Mouse (Mus musculus) adrenal gland, adult 18-20 months (tissue): ENCODE data around the gene Cnnm2. TPM values are rescaled to one million over a fixed set of nuclear protein-coding genes. Genes with fewer than 3 reads are reported as not detected.
A peak's percentile ranks its signal among the peaks of the same experiment; 100 is the strongest.
"Not testable (repeated sequence)": the region's sequence is repeated elsewhere in the genome, so short reads cannot be mapped to it uniquely, and the experiment has no call there.

Source experiments
- DNase-seq, 2 experiments: peaks; one replicate each; pipeline ENCODE4 v3.0.0; 2021 to 2022; ENCODE audit warnings: low spot score in 2 of 2
- total RNA-seq, 2 experiments: library from RNA; stranded (reverse); gene quantifications; 1 replicate in 1 of 2; 2 replicates in 1 of 2; pipeline ENCODE4 v1.2.3; 2021

The Cnnm2 gene
- total RNA-seq, 2 experiments from 2014 or later, result 34.8 to 50.8 TPM

GRCm38 (mm10) chr19:46759096-46759495, 2.3 kb upstream of the Cnnm2 start:
- no peak for DNase-seq

- not testable (repeated sequence) for DNase-seq
Observed at GRCm38 (mm10) chr19:46759909-46760308, 1.5 kb upstream of the Cnnm2 start.

DNA sequence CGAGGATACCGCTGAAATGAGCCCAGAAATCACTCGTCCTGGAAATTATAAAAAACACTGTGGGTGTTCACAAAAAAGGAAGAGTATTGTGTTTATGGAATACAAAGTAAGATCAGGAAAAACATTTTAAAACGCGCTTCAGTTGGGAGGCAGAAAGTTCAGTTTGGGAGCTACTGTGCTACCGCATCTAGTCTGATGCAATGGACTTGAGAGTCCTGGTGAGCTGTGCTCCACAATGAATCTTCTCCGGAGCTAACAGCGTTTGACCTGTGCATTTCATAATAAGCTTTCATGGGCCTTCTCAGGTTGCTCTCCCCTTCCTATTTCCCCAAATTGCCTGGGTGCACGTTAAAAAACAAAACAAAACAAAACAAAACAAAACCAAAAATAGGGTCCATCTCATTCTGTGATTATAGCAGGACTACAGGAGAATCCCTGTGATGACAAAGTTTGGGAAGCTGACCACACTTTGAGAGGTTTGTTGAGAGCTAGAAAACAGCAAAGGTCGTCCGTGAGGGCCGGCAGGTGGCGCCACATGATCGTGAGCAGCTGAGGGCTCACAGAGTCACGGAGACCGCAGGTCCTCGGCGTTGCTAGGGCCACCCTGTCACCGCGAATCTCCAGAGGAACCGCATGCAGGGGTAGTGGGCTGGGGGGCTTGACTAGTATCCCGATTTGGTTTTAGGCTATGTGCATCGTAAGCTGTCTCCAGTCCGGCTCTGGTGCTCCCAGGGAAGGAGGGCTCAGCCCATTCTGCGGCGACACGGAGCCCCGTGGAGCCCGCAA, 828 bp upstream of the Cnnm2 start:
- peak; percentile 83 to 86 for DNase-seq

DNA sequence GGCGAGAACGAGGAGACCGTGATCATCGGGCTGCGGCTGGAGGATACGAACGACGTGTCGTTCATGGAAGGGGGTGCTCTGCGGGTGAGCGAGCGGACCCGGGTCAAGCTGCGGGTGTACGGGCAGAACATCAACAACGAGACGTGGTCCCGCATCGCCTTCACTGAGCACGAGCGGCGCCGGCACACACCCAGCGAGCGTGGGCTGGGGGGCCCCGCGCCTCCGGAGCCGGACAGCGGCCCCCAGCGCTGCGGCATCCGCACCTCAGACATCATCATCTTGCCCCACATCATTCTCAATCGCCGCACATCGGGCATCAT, 535 bp downstream of the Cnnm2 start:
- DNase-seq, result no peak

GRCm38 (mm10) chr19:46762291-46762991, 1.0 kb downstream of the Cnnm2 start:
- DNase-seq, result peak; percentile 31 to 48

DNA sequence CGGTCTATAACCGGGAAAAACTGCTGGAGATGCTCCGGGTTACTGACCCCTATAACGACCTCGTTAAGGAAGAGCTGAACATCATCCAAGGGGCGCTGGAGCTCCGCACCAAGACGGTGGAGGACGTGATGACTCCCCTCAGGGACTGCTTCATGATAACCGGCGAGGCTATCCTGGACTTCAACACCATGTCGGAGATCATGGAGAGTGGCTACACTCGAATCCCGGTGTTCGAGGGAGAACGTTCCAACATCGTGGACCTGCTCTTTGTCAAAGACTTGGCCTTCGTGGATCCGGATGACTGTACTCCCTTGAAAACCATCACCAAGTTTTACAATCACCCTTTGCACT, 1.6 kb downstream of the Cnnm2 start:
- DNase-seq, result no peak

GRCm38 (mm10) chr19:46763356-46763755, 2.0 kb downstream of the Cnnm2 start:
- no peak for DNase-seq

GRCm38 (mm10) chr19:46763932-46764762, 2.8 kb downstream of the Cnnm2 start:
- DNase-seq, result no peak

DNA sequence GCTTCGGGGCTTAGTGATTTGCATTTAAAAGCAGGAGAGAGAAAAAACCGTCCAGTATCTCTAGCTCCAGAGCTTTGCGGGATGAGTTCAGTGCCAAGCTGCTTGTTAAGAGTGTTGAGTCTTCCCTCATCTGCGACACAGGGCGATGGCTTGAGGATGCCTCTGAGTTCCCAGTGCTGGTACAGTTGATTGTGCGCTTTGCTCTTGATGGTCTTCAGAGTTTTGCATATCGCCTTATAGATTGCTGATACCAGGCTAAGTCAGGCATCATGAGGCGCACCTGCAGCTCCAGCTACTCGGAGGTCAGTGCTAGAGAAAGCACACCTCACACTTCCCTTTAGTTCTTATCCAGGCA, 3.3 kb downstream of the Cnnm2 start:
- no peak for DNase-seq

GRCm38 (mm10) chr19:46766125-46766524, 4.7 kb downstream of the Cnnm2 start:
- no peak for DNase-seq

GRCm38 (mm10) chr19:46769759-46770158, 8.4 kb downstream of the Cnnm2 start:
- DNase-seq, result no peak

GRCm38 (mm10) chr19:46771801-46772200, 10.4 kb downstream of the Cnnm2 start:
- no peak for DNase-seq

DNA sequence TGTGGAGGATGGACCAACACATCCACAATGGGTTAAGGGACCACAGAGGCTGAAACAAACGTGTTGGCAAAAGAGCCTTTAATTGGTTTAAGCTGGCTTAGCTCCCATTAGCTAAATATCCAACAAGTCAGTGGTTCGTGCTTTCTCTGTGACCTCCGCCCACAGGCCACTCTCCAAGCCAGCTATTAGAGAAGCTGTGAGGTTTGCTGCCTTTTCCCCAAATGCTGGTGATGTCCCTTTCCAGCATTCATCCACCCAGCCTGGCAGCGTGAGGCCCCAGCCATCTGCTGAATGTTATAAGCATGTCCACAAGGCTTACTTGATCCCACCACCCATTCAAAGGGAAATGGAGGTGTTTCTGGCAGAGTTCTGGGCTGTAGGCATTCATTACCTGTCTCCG, 15.0 kb downstream of the Cnnm2 start:
- no peak for DNase-seq

DNA sequence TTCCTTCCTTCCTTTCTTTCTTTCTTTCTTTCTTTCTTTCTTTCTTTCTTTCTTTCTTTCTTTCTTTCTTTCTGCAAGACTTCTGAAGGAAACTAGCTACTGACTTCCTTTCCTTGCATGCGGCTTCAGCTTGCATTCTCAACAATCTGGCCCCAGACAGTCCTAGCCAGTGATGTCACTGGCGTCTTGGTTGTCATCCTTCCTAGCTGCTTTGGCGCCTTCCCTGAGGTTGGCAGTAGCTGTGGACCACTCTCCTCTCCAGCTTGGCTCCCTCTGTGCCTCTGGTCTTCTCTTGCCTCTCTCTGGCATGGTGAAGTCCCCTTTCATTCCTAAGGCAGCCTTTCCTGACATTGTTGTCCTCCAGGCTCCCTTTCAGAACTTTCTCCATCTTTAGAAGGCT, 15.5 kb downstream of the Cnnm2 start:
- DNase-seq, result no peak

DNA sequence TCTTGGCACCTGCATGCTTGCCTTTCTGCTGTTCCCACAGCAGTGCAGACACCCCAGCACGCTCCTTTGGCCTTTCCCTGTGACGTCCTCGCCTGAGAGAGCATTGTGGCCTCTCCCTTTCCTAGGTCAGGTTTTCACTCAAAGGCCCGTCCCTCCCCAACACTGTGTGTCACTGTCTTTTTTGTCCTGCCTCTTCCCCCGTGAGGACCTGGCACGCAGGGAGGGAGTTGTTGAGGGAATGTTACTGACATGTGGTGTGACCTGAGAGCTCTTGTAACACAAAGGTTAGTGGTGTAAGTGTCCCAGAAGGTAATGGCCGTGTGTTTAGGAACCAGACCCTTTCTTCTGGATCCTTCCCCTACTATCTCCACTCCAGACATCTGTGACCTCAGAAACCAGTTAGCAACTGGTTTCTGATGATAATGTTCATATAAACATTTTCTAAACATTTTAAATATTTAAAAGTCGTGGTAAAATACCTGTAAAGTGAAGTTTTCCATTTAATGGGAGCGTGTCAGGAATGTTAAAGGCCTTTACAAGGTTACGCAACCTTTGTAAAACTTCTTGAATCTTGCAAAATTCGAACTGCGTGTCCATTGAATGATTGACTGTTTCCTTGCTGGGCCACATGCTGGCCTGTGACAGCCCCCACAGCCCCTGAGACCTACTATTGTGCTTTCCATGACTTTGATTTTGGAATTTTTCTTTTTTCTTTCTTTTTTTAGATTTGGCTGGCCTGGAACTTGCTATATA, 16.7 kb downstream of the Cnnm2 start:
- no peak for DNase-seq

- not testable (repeated sequence) for DNase-seq
Observed at GRCm38 (mm10) chr19:46779130-46779529, 17.7 kb downstream of the Cnnm2 start.

- no peak for DNase-seq
Observed at GRCm38 (mm10) chr19:46784038-46784437, 22.6 kb downstream of the Cnnm2 start.

DNA sequence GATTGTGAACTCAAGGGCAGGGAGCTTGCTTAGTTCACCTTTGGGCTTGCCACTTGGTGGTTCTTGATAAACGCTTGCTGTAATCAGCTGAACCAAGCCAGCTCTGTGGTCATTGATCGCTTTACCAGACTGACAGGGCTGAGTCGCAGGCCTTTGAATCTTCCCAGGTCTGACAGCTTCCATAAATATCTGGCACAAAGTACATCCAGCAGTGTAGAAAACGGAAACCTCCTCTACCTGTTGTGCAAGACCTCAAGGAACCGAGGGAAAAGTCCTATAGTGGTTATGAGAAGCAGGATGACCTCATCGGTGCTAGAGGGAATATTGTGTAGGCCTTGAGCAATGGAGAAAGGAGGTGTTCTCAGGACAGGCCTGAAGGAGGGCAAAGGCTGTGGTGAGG, 23.1 kb downstream of the Cnnm2 start:
- DNase-seq, result no peak

DNA sequence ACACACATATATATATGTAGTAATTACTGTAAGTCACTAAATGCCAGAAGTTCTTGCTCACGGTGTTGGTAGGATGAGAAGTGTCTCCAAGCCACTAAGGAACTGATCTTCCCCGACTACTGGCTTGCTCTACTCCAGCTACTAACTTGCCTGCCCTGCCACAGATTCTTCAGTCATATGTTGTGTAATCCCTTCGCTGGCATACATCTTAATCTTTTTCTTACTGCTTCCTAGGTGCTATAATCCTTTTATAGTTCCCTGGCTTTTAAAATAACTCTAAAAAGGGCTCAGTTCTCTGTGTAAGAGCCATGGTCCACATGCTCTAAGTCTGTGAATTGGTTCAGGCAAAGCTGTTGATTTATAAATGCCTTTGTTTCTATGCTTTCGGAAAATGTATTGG, 24.2 kb downstream of the Cnnm2 start:
- no peak for DNase-seq

DNA sequence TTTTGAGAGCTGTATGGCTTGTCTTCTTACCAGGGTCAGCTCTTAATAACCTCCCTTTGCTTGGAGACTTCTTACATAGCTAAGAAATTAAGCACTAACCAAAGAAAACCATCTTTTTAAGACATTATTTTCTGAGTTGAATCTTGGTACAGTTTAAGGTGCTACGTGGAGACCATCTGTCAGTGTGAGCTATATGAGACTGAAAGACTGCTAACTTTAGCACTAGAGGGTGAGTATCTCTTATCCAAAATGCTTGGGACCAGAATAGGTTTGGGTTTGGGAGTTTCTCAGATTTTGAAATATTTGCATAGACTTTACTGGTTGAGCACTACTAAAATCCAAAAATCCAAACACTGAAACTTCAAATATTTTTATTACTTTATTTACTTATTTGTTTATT, 28.4 kb downstream of the Cnnm2 start:
- DNase-seq, result no peak

- no peak for DNase-seq
Observed at GRCm38 (mm10) chr19:46791360-46791759, 30.0 kb downstream of the Cnnm2 start.
